Mouse (Mus musculus): ENCODE data around the gene Peak1. TPM values are rescaled to one million over a fixed set of nuclear protein-coding genes. Genes with fewer than 3 reads are reported as not detected.

Gene Peak1
- polyA plus RNA-seq, 1 experiment, result 14.4 TPM

DNA sequence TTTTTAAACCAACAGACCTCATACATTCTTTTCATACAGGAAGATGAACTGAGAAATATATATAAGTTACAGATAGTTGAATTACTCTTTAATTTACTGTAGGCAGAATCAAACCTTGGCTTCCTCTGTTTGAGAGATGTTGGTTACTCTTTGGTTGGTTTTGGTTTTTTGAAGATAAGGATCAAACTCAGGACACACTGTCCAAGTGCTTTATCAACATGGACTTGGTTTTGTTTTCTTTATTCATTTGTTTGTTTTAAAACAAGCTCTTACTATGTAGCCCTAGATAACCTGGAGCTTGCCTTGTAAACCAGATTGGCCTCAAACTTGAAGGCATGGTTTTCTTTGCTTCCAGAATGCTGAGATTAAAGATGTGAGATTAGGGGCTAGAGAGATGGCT, 85.1 kb downstream of the Peak1 start:
- no peak overlapping the region for H3K4me3 ChIP-seq (ENCODE audit: insufficient read depth, low read length)
- H3K27ac ChIP-seq (ENCODE audit: insufficient read depth, low read length), result no peak overlapping the region
- no peak for TF ChIP-seq CTCF (IDR thresholded peaks at IDR 0.05; ENCODE audit: extremely low read depth, insufficient read depth, low read length)
- no peak for TF ChIP-seq POLR2A (IDR thresholded peaks at IDR 0.05; ENCODE audit: extremely low read depth, insufficient read depth, low read length)
- H3K4me1 ChIP-seq (ENCODE audit: control insufficient read depth, insufficient read depth, low read length), result no peaks in the 10 kb centered on the region

GRCm38 (mm10) chr9:56326511-56327005, 91.3 kb downstream of the Peak1 start:
- H3K4me1 ChIP-seq (ENCODE audit: control insufficient read depth, insufficient read depth, low read length), result no peaks in the 10 kb centered on the region
- TF ChIP-seq CTCF (IDR thresholded peaks at IDR 0.05; ENCODE audit: extremely low read depth, insufficient read depth, low read length) (no peak), POLR2A (IDR thresholded peaks at IDR 0.05; ENCODE audit: extremely low read depth, insufficient read depth, low read length) (no peak)
- no peak overlapping the region for H3K27ac ChIP-seq (ENCODE audit: insufficient read depth, low read length)
- no peak overlapping the region for H3K4me3 ChIP-seq (ENCODE audit: insufficient read depth, low read length)

DNA sequence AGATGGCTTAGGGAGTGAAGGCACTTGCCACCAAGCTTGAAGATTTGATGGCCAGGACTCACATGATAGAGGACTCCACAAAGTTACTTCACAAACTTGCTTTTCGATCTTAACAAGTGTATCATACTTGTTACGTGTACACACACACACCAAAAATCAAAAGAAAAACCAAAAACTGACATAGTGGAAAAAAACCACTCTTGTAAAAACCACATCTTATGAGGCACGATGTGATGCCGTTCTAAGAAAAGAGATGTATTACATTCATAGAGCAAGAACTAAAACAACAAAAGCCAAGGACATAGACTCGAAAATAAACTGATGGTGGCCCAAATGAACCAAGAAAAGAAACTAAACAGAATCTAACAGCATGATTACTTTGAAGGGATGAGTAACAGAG, 92.1 kb downstream of the Peak1 start:
- H3K4me3 ChIP-seq (ENCODE audit: insufficient read depth, low read length), result no peak overlapping the region
- no peak overlapping the region for H3K27ac ChIP-seq (ENCODE audit: insufficient read depth, low read length)
- TF ChIP-seq CTCF (IDR thresholded peaks at IDR 0.05; ENCODE audit: extremely low read depth, insufficient read depth, low read length) (no peak), POLR2A (IDR thresholded peaks at IDR 0.05; ENCODE audit: extremely low read depth, insufficient read depth, low read length) (no peak)
- H3K4me1 ChIP-seq (ENCODE audit: control insufficient read depth, insufficient read depth, low read length), result no peaks in the 10 kb centered on the region

DNA sequence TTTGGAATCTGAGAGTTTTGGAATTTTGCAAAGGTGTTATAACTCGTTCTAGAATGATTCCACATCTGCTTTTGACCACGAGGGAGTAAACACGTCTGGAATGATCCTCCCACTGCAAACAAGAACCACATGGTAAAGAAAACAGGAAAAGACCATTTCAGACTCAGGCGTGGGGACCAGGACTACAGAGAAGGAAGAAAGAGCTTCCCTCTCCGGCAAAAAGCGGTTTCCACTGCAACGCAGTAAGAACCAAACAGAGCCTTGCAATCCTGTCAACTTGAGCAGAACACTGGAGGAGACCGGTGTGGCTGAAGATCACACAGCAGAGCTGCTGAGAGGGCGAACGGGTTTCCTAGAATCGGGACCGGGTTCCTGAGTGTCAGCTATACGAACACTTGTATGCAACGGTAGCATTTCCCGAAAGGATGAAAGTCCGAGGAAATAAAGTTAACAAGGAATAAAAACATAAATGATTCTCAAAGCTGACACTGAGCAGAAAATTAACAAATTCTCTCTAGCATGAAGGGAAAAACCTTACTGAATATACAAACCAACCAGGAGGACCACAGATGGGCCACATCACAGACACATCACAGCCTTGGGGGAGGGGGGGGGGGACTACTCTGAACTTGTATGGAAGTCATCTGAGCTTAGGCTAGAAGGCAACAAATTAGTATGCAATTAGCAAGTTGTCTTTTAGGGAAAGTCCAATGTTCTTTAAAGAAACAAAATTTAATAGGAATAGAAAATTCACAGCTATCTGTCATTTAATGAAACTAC, 93.1 kb downstream of the Peak1 start:
- no peak overlapping the region for H3K27ac ChIP-seq (ENCODE audit: insufficient read depth, low read length)
- H3K4me1 ChIP-seq (ENCODE audit: control insufficient read depth, insufficient read depth, low read length), result no peaks in the 10 kb centered on the region
- TF ChIP-seq POLR2A (IDR thresholded peaks at IDR 0.05; ENCODE audit: extremely low read depth, insufficient read depth, low read length), result no peak
- TF ChIP-seq CTCF (IDR thresholded peaks at IDR 0.05; ENCODE audit: extremely low read depth, insufficient read depth, low read length), result no peak
- H3K4me3 ChIP-seq (ENCODE audit: insufficient read depth, low read length), result peak overlapping the region; percentile 16; the same call in 1 of the 2 replicates

DNA sequence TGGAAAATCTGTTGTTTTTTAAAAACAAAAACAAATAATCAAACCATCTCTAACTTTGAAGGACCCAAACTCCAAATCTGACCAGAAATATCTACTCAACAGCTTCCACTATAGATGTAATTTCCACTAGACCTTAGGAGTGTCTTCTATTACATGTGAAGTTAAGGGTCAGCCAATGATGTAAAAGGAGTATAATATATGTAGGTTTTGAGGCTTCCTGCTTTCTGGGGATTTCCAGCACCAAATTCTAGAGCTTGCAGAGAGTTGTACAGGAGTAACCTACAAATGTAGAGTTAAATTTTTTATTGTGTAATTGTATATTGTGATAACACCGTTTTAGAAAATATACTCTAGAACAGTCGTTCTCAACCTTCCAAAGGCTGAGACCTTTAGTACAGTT, 96.6 kb downstream of the Peak1 start:
- no peak overlapping the region for H3K4me3 ChIP-seq (ENCODE audit: insufficient read depth, low read length)
- TF ChIP-seq POLR2A (IDR thresholded peaks at IDR 0.05; ENCODE audit: extremely low read depth, insufficient read depth, low read length), result no peak
- TF ChIP-seq CTCF (IDR thresholded peaks at IDR 0.05; ENCODE audit: extremely low read depth, insufficient read depth, low read length), result no peak
- no peak overlapping the region for H3K27ac ChIP-seq (ENCODE audit: insufficient read depth, low read length)

GRCm38 (mm10) chr9:56314326-56314725, 103.5 kb downstream of the Peak1 start:
- H3K4me1 ChIP-seq (ENCODE audit: control insufficient read depth, insufficient read depth, low read length), result 0 out of 2 replicates have a peak, but pooled peaks cover 1% of the 10 kb centered on the region
- TF ChIP-seq POLR2A (IDR thresholded peaks at IDR 0.05; ENCODE audit: extremely low read depth, insufficient read depth, low read length) (no peak), CTCF (IDR thresholded peaks at IDR 0.05; ENCODE audit: extremely low read depth, insufficient read depth, low read length) (no peak)
- H3K27ac ChIP-seq (ENCODE audit: insufficient read depth, low read length), result no peak overlapping the region
- H3K4me3 ChIP-seq (ENCODE audit: insufficient read depth, low read length), result no peak overlapping the region

More for the DNA sequence above, 96.6 kb downstream of the Peak1 start:
- H3K4me1 ChIP-seq (ENCODE audit: control insufficient read depth, insufficient read depth, low read length), result no peaks in the 10 kb centered on the region

GRCm38 (mm10) chr9:56309079-56309478, 108.8 kb downstream of the Peak1 start:
- TF ChIP-seq POLR2A (IDR thresholded peaks at IDR 0.05; ENCODE audit: extremely low read depth, insufficient read depth, low read length), result no peak
- no peak for TF ChIP-seq CTCF (IDR thresholded peaks at IDR 0.05; ENCODE audit: extremely low read depth, insufficient read depth, low read length)
- Histone ChIP-seq H3K27ac (ENCODE audit: insufficient read depth, low read length) (no peak overlapping the region), H3K4me3 (ENCODE audit: insufficient read depth, low read length) (no peak overlapping the region), H3K4me1 (ENCODE audit: control insufficient read depth, insufficient read depth, low read length) (no peaks in the 10 kb centered on the region)

DNA sequence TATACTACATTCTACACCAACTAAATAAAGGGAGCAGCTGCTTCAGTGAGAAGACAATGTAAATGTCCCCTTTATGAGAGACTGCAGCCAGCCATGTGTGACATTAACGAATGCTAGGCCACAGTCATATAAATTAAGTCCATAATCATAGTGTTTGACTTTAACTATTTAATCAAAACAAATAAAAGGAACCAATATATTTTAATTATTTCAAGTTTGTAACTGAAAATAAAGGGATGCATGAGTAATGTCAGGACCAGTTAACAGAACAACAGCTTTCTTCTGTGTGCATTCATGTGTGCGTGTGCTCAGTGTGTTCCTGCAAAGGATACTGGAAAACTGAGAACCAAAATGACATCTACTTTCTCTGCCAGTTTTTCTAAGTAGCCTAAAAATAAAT, 113.3 kb downstream of the Peak1 start:
- no peak for TF ChIP-seq POLR2A (IDR thresholded peaks at IDR 0.05; ENCODE audit: extremely low read depth, insufficient read depth, low read length)
- TF ChIP-seq CTCF (IDR thresholded peaks at IDR 0.05; ENCODE audit: extremely low read depth, insufficient read depth, low read length), result no peak

GRCm38 (mm10) chr9:56302921-56303465, 114.9 kb downstream of the Peak1 start:
- no peak overlapping the region for H3K27ac ChIP-seq (ENCODE audit: insufficient read depth, low read length)
- H3K4me3 ChIP-seq (ENCODE audit: insufficient read depth, low read length), result no peak overlapping the region
- no peaks in the 10 kb centered on the region for H3K4me1 ChIP-seq (ENCODE audit: control insufficient read depth, insufficient read depth, low read length)
- TF ChIP-seq POLR2A (IDR thresholded peaks at IDR 0.05; ENCODE audit: extremely low read depth, insufficient read depth, low read length) (no peak), CTCF (IDR thresholded peaks at IDR 0.05; ENCODE audit: extremely low read depth, insufficient read depth, low read length) (no peak)

More for the DNA sequence above, 113.3 kb downstream of the Peak1 start:
- no peak overlapping the region for H3K27ac ChIP-seq (ENCODE audit: insufficient read depth, low read length)
- H3K4me1 ChIP-seq (ENCODE audit: control insufficient read depth, insufficient read depth, low read length), result no peaks in the 10 kb centered on the region
- H3K4me3 ChIP-seq (ENCODE audit: insufficient read depth, low read length), result no peak overlapping the region

- H3K4me3 ChIP-seq (ENCODE audit: insufficient read depth, low read length), result no peak overlapping the region
- TF ChIP-seq POLR2A (IDR thresholded peaks at IDR 0.05; ENCODE audit: extremely low read depth, insufficient read depth, low read length) (no peak), CTCF (IDR thresholded peaks at IDR 0.05; ENCODE audit: extremely low read depth, insufficient read depth, low read length) (no peak)
- no peaks in the 10 kb centered on the region for H3K4me1 ChIP-seq (ENCODE audit: control insufficient read depth, insufficient read depth, low read length)
- H3K27ac ChIP-seq (ENCODE audit: insufficient read depth, low read length), result no peak overlapping the region
Observed at GRCm38 (mm10) chr9:56290019-56290418, 127.8 kb downstream of the Peak1 start.
